Mouse (Mus musculus) liver, postnatal 0 days (tissue): ENCODE measurements around the gene Ccdc121. TPM values are rescaled to one million over a fixed set of nuclear protein-coding genes. Genes with fewer than 3 reads are reported as not detected.
A peak's percentile ranks its signal among the peaks of the same experiment; 100 is the strongest.

Experiments
- ATAC-seq: fragments of 200-750 bp; cut with Nextera tagmentation; 2 replicates; pipeline ENCODE4 v1.8.0; 2017; ENCODE audit warnings: mild to moderate bottlenecking, moderate library complexity
- DNase-seq: peaks from one replicate; pipeline ENCODE4 v3.0.0-alpha.2; 2016
- H3K27ac ChIP-seq: fragments of 300-500 bp; sonication (generic); 2 replicates; pipeline ENCODE4 v1.5.1; 2014; ENCODE audit warnings: antibody characterized with exemption, moderate library complexity, mild to moderate bottlenecking, low read depth
- H3K27me3 ChIP-seq: fragments of 300-500 bp; sonication (generic); 2 replicates; pipeline ENCODE4 v1.6.1; 2014; ENCODE audit warnings: low read length, control low read depth, mixed read lengths; ENCODE audit not compliant: insufficient read depth
- H3K36me3 ChIP-seq: fragments of 300-500 bp; sonication (generic); replicated peaks from 2 replicates; pipeline ENCODE4 v1.6.1; 2014; ENCODE audit warnings: mild to moderate bottlenecking, control low read depth, low read length, moderate library complexity, mixed read lengths; ENCODE audit not compliant: insufficient read depth
- H3K4me1 ChIP-seq: fragments of 300-500 bp; sonication (generic); 2 replicates; pipeline ENCODE4 v1.6.1; 2014; ENCODE audit warnings: antibody characterized with exemption, mild to moderate bottlenecking, control low read depth; ENCODE audit not compliant: insufficient read depth
- H3K4me2 ChIP-seq: fragments of 300-500 bp; sonication (generic); 2 replicates; pipeline ENCODE4 v1.6.1; 2014; ENCODE audit warnings: low read depth, mild to moderate bottlenecking, low read length, moderate library complexity, mixed read lengths
- H3K4me3 ChIP-seq: fragments of 300-500 bp; sonication (generic); 2 replicates; pipeline ENCODE4 v1.5.1; 2014; ENCODE audit warnings: low read depth, low read length
- H3K9ac ChIP-seq: fragments of 300-500 bp; sonication (generic); replicated peaks from 2 replicates; pipeline ENCODE4 v1.6.1; 2014; ENCODE audit warnings: mild to moderate bottlenecking, moderate library complexity
- H3K9me3 ChIP-seq: fragments of 300-500 bp; sonication (generic); 2 replicates; pipeline ENCODE4 v1.6.1; 2016; ENCODE audit warnings: mild to moderate bottlenecking, control low read depth, low read length, mixed read lengths
- CTCF ChIP-seq: sonication (generic); IDR thresholded peaks from 2 replicates; pipeline ENCODE4 v1.5.1; 2016; ENCODE audit warnings: antibody characterized with exemption, low read depth
- EP300 ChIP-seq: IDR thresholded peaks from 2 replicates; pipeline ENCODE4 v1.6.1; 2016; ENCODE audit warnings: antibody characterized with exemption, low read depth, mild to moderate bottlenecking
- WGBS: fragments of 180-500 bp; shearing (Covaris S2); extraction: QIAGEN DNeasy Blood & Tissue Kit; methylation state at CpG from one replicate; pipeline ENCODE4 v1.1.7; 2014; ENCODE audit not compliant: insufficient replicate concordance; 5-methylcytosine and 5-hydroxymethylcytosine counted together
- polyA plus RNA-seq: library from polyadenylated mRNA; unstranded; fragments of >200 nt; fragmentation: Nextera tagmentation; extraction: Ambion mirVana; gene quantifications from 2 replicates; pipeline ENCODE4 v1.2.1, GENCODE M21; 2015

Gene Ccdc121
- polyA plus RNA-seq, 1 experiment from 2014 or later, result not detected

- Histone ChIP-seq H3K4me3 (no peak overlapping the region), H3K27ac (no peak overlapping the region), H3K36me3 (no peaks in the 10 kb centered on the region), H3K4me1 (0 out of 2 replicates have a peak, but pooled peaks cover 13% of the 10 kb centered on the region), H3K9me3 (no peaks in the 10 kb centered on the region; the same call in 1 of the 2 replicates), H3K27me3 (no peaks in the 10 kb centered on the region), H3K9ac (no peak overlapping the region), H3K4me2 (no peak overlapping the region)
- no peak for TF ChIP-seq EP300
- TF ChIP-seq CTCF, result no peak
- no peak for ATAC-seq
- DNase-seq, result no peak
- 68% methylated on average over 8 of the region's 8 CpGs for WGBS
These were observed 41.8 kb downstream of the Ccdc121 start for GRCm38 (mm10) chr1:181469415-181469814.

GRCm38 (mm10) chr1:181467321-181467670 lies 44.0 kb downstream of the Ccdc121 start:
- DNase-seq (no peak), ATAC-seq (peak; percentile 66)
- no peaks in the 10 kb centered on the region for H3K36me3 ChIP-seq
- H3K9me3 ChIP-seq, result no peaks in the 10 kb centered on the region; the same call in 1 of the 2 replicates
- WGBS, result 60% methylated on average over 6 of the region's 6 CpGs
- H3K4me1 ChIP-seq, result 0 out of 2 replicates have a peak, but pooled peaks cover 13% of the 10 kb centered on the region
- no peak overlapping the region for H3K9ac ChIP-seq
- no peak overlapping the region for H3K4me3 ChIP-seq
- no peak overlapping the region for H3K27ac ChIP-seq
- TF ChIP-seq CTCF, result no peak
- no peak for TF ChIP-seq EP300
- no peaks in the 10 kb centered on the region for H3K27me3 ChIP-seq
- H3K4me2 ChIP-seq, result no peak overlapping the region

GRCm38 (mm10) chr1:181466601-181467320 lies 44.5 kb downstream of the Ccdc121 start:
- Histone ChIP-seq H3K9me3 (no peaks in the 10 kb centered on the region; the same call in 1 of the 2 replicates), H3K4me3 (no peak overlapping the region), H3K27ac (no peak overlapping the region), H3K4me1 (0 out of 2 replicates have a peak, but pooled peaks cover 13% of the 10 kb centered on the region), H3K9ac (no peak overlapping the region), H3K36me3 (no peaks in the 10 kb centered on the region), H3K27me3 (no peaks in the 10 kb centered on the region), H3K4me2 (no peak overlapping the region)
- DNase-seq (no peak), ATAC-seq (peak; percentile 2; the same call in 1 of the 2 replicates)
- TF ChIP-seq EP300, result no peak
- no peak for TF ChIP-seq CTCF
- 51% methylated on average over 17 of the region's 17 CpGs for WGBS

- H3K27ac ChIP-seq, result no peak overlapping the region
- no peaks in the 10 kb centered on the region for H3K36me3 ChIP-seq
- 88% methylated on average over 6 of the region's 6 CpGs for WGBS
- DNase-seq (no peak), ATAC-seq (no peak)
- no peaks in the 10 kb centered on the region for H3K27me3 ChIP-seq
- TF ChIP-seq EP300 (no peak), CTCF (no peak)
- no peak overlapping the region for H3K4me2 ChIP-seq
- no peak overlapping the region for H3K9ac ChIP-seq
- H3K4me1 ChIP-seq, result 0 out of 2 replicates have a peak, but pooled peaks cover 13% of the 10 kb centered on the region
- no peak overlapping the region for H3K4me3 ChIP-seq
- no peaks in the 10 kb centered on the region; the same call in 1 of the 2 replicates for H3K9me3 ChIP-seq
These were observed 45.2 kb downstream of the Ccdc121 start for GRCm38 (mm10) chr1:181466040-181466439.

GRCm38 (mm10) chr1:181465027-181465426 lies 46.2 kb downstream of the Ccdc121 start:
- DNase-seq (peak; percentile 65), ATAC-seq (no peak)
- TF ChIP-seq EP300 (no peak), CTCF (peak; percentile 80)
- Histone ChIP-seq H3K27me3 (no peaks in the 10 kb centered on the region), H3K4me1 (0 out of 2 replicates have a peak, but pooled peaks cover 13% of the 10 kb centered on the region), H3K9ac (no peak overlapping the region), H3K4me2 (no peak overlapping the region), H3K4me3 (no peak overlapping the region), H3K27ac (no peak overlapping the region), H3K9me3 (no peaks in the 10 kb centered on the region), H3K36me3 (no peaks in the 10 kb centered on the region)
- 43% methylated on average over 5 of the region's 5 CpGs for WGBS

GRCm38 (mm10) chr1:181462906-181463179 lies 48.4 kb downstream of the Ccdc121 start:
- H3K4me1 ChIP-seq, result 0 out of 2 replicates have a peak, but pooled peaks cover 9% of the 10 kb centered on the region
- ATAC-seq (no peak), DNase-seq (no peak)
- TF ChIP-seq CTCF, result no peak
- TF ChIP-seq EP300, result no peak
- H3K36me3 ChIP-seq, result no peaks in the 10 kb centered on the region
- no peaks in the 10 kb centered on the region for H3K9me3 ChIP-seq
- H3K27ac ChIP-seq, result no peak overlapping the region
- H3K27me3 ChIP-seq, result no peaks in the 10 kb centered on the region
- no peak overlapping the region for H3K4me3 ChIP-seq
- 71% methylated on average over 6 of the region's 6 CpGs for WGBS
- H3K4me2 ChIP-seq, result no peak overlapping the region
- no peak overlapping the region for H3K9ac ChIP-seq
